Mouse (Mus musculus): ENCODE measurements around the gene Prr5.

DNA sequence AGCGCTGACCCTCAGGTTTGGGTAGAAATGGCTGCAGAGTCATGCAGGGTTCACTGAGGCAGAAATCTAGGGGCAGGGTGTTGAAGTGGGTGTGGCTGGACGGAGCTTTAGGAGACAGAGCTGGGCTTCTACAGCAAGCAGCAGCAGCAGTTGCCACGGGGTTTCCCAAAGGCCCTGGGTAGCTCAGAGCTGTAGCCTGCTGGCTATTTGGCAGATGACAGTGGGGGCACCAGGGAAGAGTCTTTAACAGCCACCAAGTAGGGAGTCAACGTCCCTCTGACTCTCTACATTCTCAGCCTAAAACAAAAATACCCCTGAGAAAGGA is 63.0 kb downstream of the Prr5 start:
- TF ChIP-seq POLR2A (IDR thresholded peaks at IDR 0.05; ENCODE audit: insufficient read length, low read depth) (no peak), MAX (IDR thresholded peaks at IDR 0.05; ENCODE audit: low read depth) (no peak), MYOD1 (IDR thresholded peaks at IDR 0.05; ENCODE audit: control insufficient read depth in 1 of 3, insufficient read length in 2 of 3, low read depth in 2 of 3) (no peak), E2F4 (IDR thresholded peaks at IDR 0.05; ENCODE audit: insufficient read depth) (no peak), POLR2AphosphoS2 (IDR thresholded peaks at IDR 0.05; ENCODE audit: insufficient read length, low read depth) (no peak), USF1 (IDR thresholded peaks at IDR 0.05; ENCODE audit: low read depth) (no peak), REST (IDR thresholded peaks at IDR 0.05; ENCODE audit: insufficient read depth, insufficient read length) (no peak), MYOG (IDR thresholded peaks at IDR 0.05; ENCODE audit: control insufficient read depth in 1 of 3, insufficient read depth in 1 of 3, insufficient read length in 2 of 3, low read depth in 2 of 3) (no peak), SRF (IDR thresholded peaks at IDR 0.05; ENCODE audit: control insufficient read depth, insufficient read length, low read depth) (no peak)
